8 mouse cellular contexts compared by ENCODE assay signal in the genomic region with DNA sequence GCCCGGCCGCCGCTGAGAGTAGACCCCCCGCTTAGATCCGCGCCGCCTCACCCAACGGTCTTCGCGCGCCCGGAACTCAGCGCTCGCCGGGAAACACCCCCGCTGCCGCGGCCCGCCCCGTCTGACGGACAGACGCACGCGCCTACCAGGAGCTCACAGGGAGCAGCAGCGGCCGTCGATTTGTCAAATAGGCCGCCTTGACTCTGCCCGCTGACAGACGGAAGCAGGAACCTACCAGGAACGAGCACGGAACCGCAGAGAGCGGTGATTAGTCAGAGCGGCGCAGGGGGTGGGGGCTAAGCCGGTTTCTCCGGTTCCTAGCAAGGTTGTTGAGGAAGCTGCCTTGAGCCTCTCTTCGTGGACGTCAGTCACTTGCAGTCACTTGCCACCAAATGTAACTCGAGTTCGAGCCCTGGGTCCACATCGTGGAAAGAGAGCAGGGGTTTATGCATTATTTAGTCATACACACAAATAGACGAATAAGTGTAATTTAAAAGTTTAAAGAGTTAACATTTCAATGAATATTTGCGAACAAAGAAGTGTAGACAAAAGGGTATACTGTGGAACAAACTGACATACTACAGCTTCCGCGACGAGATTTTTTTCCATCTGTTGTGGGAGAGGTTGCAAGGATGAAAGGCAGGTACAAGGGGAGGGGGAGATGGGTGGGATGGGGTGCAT. TPM values are rescaled to one million over a fixed set of nuclear protein-coding genes. Genes with fewer than 3 reads are reported as not detected.
DNase-seq lines count a peak whose midpoint lies in the region; ATAC-seq lines count a peak whose summit lies in the region.

A gene (minus strand): TSS at position 130 of the 681 bp plus-strand sequence.

- peak; percentile 97 for DNase-seq in adipocyte (ENCODE audit: low spot score)
- peak; percentile 99 for DNase-seq in embryo, embryonic 10 days (ENCODE audit: low spot score)
- peak; percentile 97 for DNase-seq in gastrocnemius, postnatal 10 days
- peak; percentile 99 for DNase-seq in induced T-regulatory cell, adult 2 months (ENCODE audit: low read depth)
- peak; percentile 97 to 99 for DNase-seq in left cerebral cortex, adult 9 months (ENCODE audit: low spot score in 2 of 2)
- peak; percentile 99 for DNase-seq in right cerebral cortex, postnatal 14 days
- DNase-seq in urinary bladder, postnatal 36 days (ENCODE audit: low spot score in 2 of 2), result peak; percentile 99

- peak; percentile 97 for ATAC-seq in megakaryocyte progenitor cell, adult 5-6 weeks (replicated peaks; ENCODE audit: poor library complexity)

RNA-seq across cellular contexts. Expression of the gene that starts here (rescaled TPM):
- 10 to 100 TPM; 13.3 to 16.4 TPM for total RNA-seq in gastrocnemius, postnatal 10 days (2021)
- 9.7 and 10.8 TPM in 2 replicates for total RNA-seq in megakaryocyte progenitor cell, adult 5-6 weeks (2015)
- total RNA-seq in megakaryocyte progenitor cell, adult 5-6 weeks (2017), result 13.7 and 14.2 TPM in 2 replicates

Comparison
In these comparisons a context has a peak if more than half of its experiments do, and no peak if none do; other contexts are left out.
1. Peak in every context shown above with its lines: DNase-seq and ATAC-seq.